Mouse (Mus musculus) ES-E14 (cell line): ENCODE data around the gene Lcp2. TPM values are rescaled to one million over a fixed set of nuclear protein-coding genes. Genes with fewer than 3 reads are reported as not detected.

Experiments used
- DNase-seq: peaks from one replicate; pipeline ENCODE4 v3.0.0-alpha.2; 2013; ENCODE audit warnings: low read depth, low spot score
- H3K27ac ChIP-seq: 2 replicates; pipeline ENCODE4 v1.5.1; 2012; ENCODE audit warnings: low read depth, mild to moderate bottlenecking, low read length, moderate library complexity, mixed read lengths; ENCODE audit not compliant: poor library complexity, insufficient read depth, severe bottlenecking
- H3K36me3 ChIP-seq: 2 replicates; pipeline ENCODE4 v1.6.1; 2012; ENCODE audit warnings: mild to moderate bottlenecking, low read length, moderate library complexity, mixed read lengths; ENCODE audit not compliant: control insufficient read depth, poor library complexity, insufficient read depth, severe bottlenecking
- H3K4me1 ChIP-seq, 2 experiments: fragments of 150-350 bp in 1 of 2; sonication (generic) in 1 of 2; 2 replicates each; pipeline ENCODE4 v1.6.1; 2012; ENCODE audit warnings: low read length in 2 of 2, mild to moderate bottlenecking in 1 of 2, mixed read lengths in 1 of 2; ENCODE audit not compliant: control insufficient read depth in 2 of 2, insufficient read depth in 2 of 2, poor library complexity in 1 of 2
- H3K4me3 ChIP-seq, 2 experiments: fragments of 150-350 bp in 1 of 2; sonication (generic) in 1 of 2; 2 replicates each; pipeline ENCODE4 v1.5.1; 2012; ENCODE audit warnings: low read length in 2 of 2, low read depth in 1 of 2, mild to moderate bottlenecking in 1 of 2, mixed read lengths in 1 of 2; ENCODE audit not compliant: insufficient read depth in 1 of 2, poor library complexity in 1 of 2, severe bottlenecking in 1 of 2
- H3K9ac ChIP-seq: 2 replicates; pipeline ENCODE4 v1.6.1; 2012; ENCODE audit warnings: low read depth, mild to moderate bottlenecking, low read length, mixed read lengths; ENCODE audit not compliant: poor library complexity, insufficient read depth, severe bottlenecking
- H3K9me3 ChIP-seq: fragments of 150-350 bp; sonication (generic); 2 replicates; pipeline ENCODE4 v1.6.1; 2012; ENCODE audit warnings: low read depth, mild to moderate bottlenecking, low read length; ENCODE audit not compliant: control insufficient read depth, insufficient read depth
- CHD2 ChIP-seq: IDR thresholded peaks from 2 replicates; pipeline ENCODE4 v1.6.1; 2014; ENCODE audit warnings: mild to moderate bottlenecking, low read depth, low read length, inconsistent platforms
- HCFC1 ChIP-seq: IDR thresholded peaks from 2 replicates; pipeline ENCODE4 v1.6.1; 2012; ENCODE audit warnings: low read length, inconsistent platforms, borderline replicate concordance; ENCODE audit not compliant: insufficient read depth
- MAFK ChIP-seq: IDR thresholded peaks from 2 replicates; pipeline ENCODE4 v1.6.1; 2014; ENCODE audit warnings: mild to moderate bottlenecking, low read depth, low read length, inconsistent platforms; ENCODE audit not compliant: insufficient read depth
- ZC3H11A ChIP-seq: IDR thresholded peaks from 2 replicates; pipeline ENCODE4 v1.6.1; 2012; ENCODE audit warnings: low read depth, mild to moderate bottlenecking, inconsistent platforms, low read length, borderline replicate concordance
- ZNF384 ChIP-seq: IDR thresholded peaks from 2 replicates; pipeline ENCODE4 v1.6.1; 2012; ENCODE audit warnings: low read depth, low read length, inconsistent platforms
- in situ Hi-C, 2 experiments: fragments of 600-800 bp; cut with MboI; formaldehyde crosslinking; loops; one replicate each; pipeline ENCODE4 v1.15.1; 2025; ENCODE audit warnings: low sequenced_read_pairs in 2 of 2, inconsistent platforms in 1 of 2; ENCODE audit not compliant: unreplicated experiment in 2 of 2
- total RNA-seq: library from RNA; depleted of rRNA; stranded (reverse); fragments of 300-350 nt; gene quantifications from 2 replicates; pipeline ENCODE4 v1.2.3, GENCODE M21; 2012

Gene Lcp2
- total RNA-seq, 1 experiment = 0.09 TPM

- no peak overlapping the region for H3K27ac ChIP-seq
- no peak for TF ChIP-seq ZC3H11A
- TF ChIP-seq HCFC1 = no peak
- TF ChIP-seq MAFK = no peak
- no peak for TF ChIP-seq ZNF384
- no peak for TF ChIP-seq CHD2
- H3K9ac ChIP-seq = no peak overlapping the region
- H3K36me3 ChIP-seq = no peaks in the 10 kb centered on the region
- no peak for DNase-seq
- no peaks in the 10 kb centered on the region for H3K4me1 ChIP-seq
- in situ Hi-C loops = no loop called here
- H3K9me3 ChIP-seq = no peaks in the 10 kb centered on the region
- no peak overlapping the region for H3K4me3 ChIP-seq
Measured at GRCm38 (mm10) chr11:34101827-34102226, 55.1 kb downstream of the Lcp2 start.

- Histone ChIP-seq H3K4me1 (no peaks in the 10 kb centered on the region), H3K36me3 (no peaks in the 10 kb centered on the region), H3K27ac (no peak overlapping the region), H3K9me3 (no peaks in the 10 kb centered on the region), H3K4me3 (no peak overlapping the region), H3K9ac (no peak overlapping the region)
- TF ChIP-seq MAFK = no peak
- TF ChIP-seq ZNF384 = no peak
- TF ChIP-seq CHD2 = no peak
- no peak for TF ChIP-seq ZC3H11A
- no peak for TF ChIP-seq HCFC1
- in situ Hi-C loops = no loop called here
- DNase-seq = no peak
Measured at GRCm38 (mm10) chr11:34104919-34105318, 58.2 kb downstream of the Lcp2 start.

GRCm38 (mm10) chr11:34109260-34109659 lies 62.5 kb downstream of the Lcp2 start:
- Histone ChIP-seq H3K9ac (no peak overlapping the region), H3K9me3 (no peaks in the 10 kb centered on the region), H3K4me3 (no peak overlapping the region), H3K36me3 (no peaks in the 10 kb centered on the region), H3K27ac (no peak overlapping the region), H3K4me1 (peaks cover 0 to 3% of the 10 kb centered on the region in 2 experiments; a peak in 1 of 4 replicates)
- TF ChIP-seq HCFC1 = no peak
- TF ChIP-seq MAFK = no peak
- no peak for TF ChIP-seq CHD2
- no peak for TF ChIP-seq ZNF384
- TF ChIP-seq ZC3H11A = no peak
- no peak for DNase-seq
- in situ Hi-C loops = no loop called here

- in situ Hi-C loops = no loop called here
- no peaks in the 10 kb centered on the region for H3K36me3 ChIP-seq
- no peak for DNase-seq
- H3K4me3 ChIP-seq = no peak overlapping the region
- H3K4me1 ChIP-seq = peaks cover 0 to 3% of the 10 kb centered on the region in 2 experiments; a peak in 1 of 4 replicates
- H3K9me3 ChIP-seq = no peaks in the 10 kb centered on the region
- no peak overlapping the region for H3K9ac ChIP-seq
- TF ChIP-seq HCFC1 = no peak
- TF ChIP-seq ZC3H11A = no peak
- no peak for TF ChIP-seq ZNF384
- no peak for TF ChIP-seq CHD2
- TF ChIP-seq MAFK = no peak
- no peak overlapping the region for H3K27ac ChIP-seq
Measured at GRCm38 (mm10) chr11:34111940-34112339, 65.2 kb downstream of the Lcp2 start.
